24 mouse cellular contexts compared by ENCODE assay signal in genomic region chr4:10402928-10403327, GRCm38 (mm10).
A peak's percentile ranks its signal among the peaks of the same experiment; 100 is the strongest.
DNase-seq lines count a peak whose midpoint lies in the region; ATAC-seq and TF ChIP-seq lines count a peak whose summit lies in the region.
"Had no signal": no experiment of that assay in that cellular context is flagged by ENCODE, and none has a peak within 500 bp of the region (broad histone marks: within the 10 kb centered on the region; RNA-seq: fewer than 3 reads in every experiment).

No protein-coding gene starts in this region.

- no peak overlapping the region for H3K4me3 ChIP-seq in kidney, postnatal 0 days (replicated peaks; ENCODE audit: low read depth, low read length)
- H3K4me3 ChIP-seq in kidney, embryonic 15.5 days (replicated peaks): no peak overlapping the region
- no peak overlapping the region for H3K4me3 ChIP-seq in embryonic fibroblast, embryonic 13.5 days (ENCODE audit: insufficient read depth, low read length)
- H3K4me3 ChIP-seq: embryonic facial prominence, embryonic 13.5 days; embryonic facial prominence, embryonic 15.5 days; forebrain, embryonic 13.5 days; forebrain, embryonic 15.5 days had no signal

- no peaks in the 10 kb centered on the region for H3K4me1 ChIP-seq in kidney, postnatal 0 days (replicated peaks; ENCODE audit: insufficient read depth, low read length)
- no peaks in the 10 kb centered on the region for H3K4me1 ChIP-seq in kidney, embryonic 15.5 days
- peaks cover 9% of the 10 kb centered on the region for H3K4me1 ChIP-seq in embryonic fibroblast, embryonic 13.5 days (ENCODE audit: control insufficient read depth, insufficient read depth, low read length)
- H3K4me1 ChIP-seq: embryonic facial prominence, embryonic 13.5 days; embryonic facial prominence, embryonic 15.5 days; forebrain, embryonic 13.5 days; forebrain, embryonic 15.5 days had no signal

- H3K27me3 ChIP-seq in kidney, postnatal 0 days (ENCODE audit: insufficient read depth, low read length): no peaks in the 10 kb centered on the region
- H3K27me3 ChIP-seq in kidney, embryonic 15.5 days: no peaks in the 10 kb centered on the region
- H3K27me3 ChIP-seq: CH12.LX; embryonic facial prominence, embryonic 13.5 days; embryonic facial prominence, embryonic 15.5 days; forebrain, embryonic 13.5 days; forebrain, embryonic 15.5 days had no signal

- no peaks in the 10 kb centered on the region for H3K36me3 ChIP-seq in kidney, postnatal 0 days (ENCODE audit: insufficient read depth, low read length)
- no peaks in the 10 kb centered on the region for H3K36me3 ChIP-seq in kidney, embryonic 15.5 days
- H3K36me3 ChIP-seq: embryonic facial prominence, embryonic 13.5 days; embryonic facial prominence, embryonic 15.5 days; forebrain, embryonic 15.5 days; G1E had no signal

- no peaks in the 10 kb centered on the region for H3K9me3 ChIP-seq in kidney, postnatal 0 days (replicated peaks; ENCODE audit: low read length)
- H3K9me3 ChIP-seq in kidney, embryonic 15.5 days (replicated peaks): no peaks in the 10 kb centered on the region
- H3K9me3 ChIP-seq: embryonic facial prominence, embryonic 13.5 days; embryonic facial prominence, embryonic 15.5 days; forebrain, embryonic 13.5 days; forebrain, embryonic 15.5 days; G1E had no signal

- no peak overlapping the region for H3K27ac ChIP-seq in kidney, postnatal 0 days
- H3K27ac ChIP-seq in kidney, embryonic 15.5 days: no peak overlapping the region
- H3K27ac ChIP-seq in embryonic fibroblast, embryonic 13.5 days (ENCODE audit: insufficient read depth, low read length): peak overlapping the region; percentile 81
- H3K27ac ChIP-seq: embryonic facial prominence, embryonic 13.5 days; embryonic facial prominence, embryonic 15.5 days; forebrain, embryonic 13.5 days; forebrain, embryonic 15.5 days had no signal

- H3K9ac ChIP-seq in kidney, postnatal 0 days (ENCODE audit: low read depth, low read length): no peak overlapping the region
- no peak overlapping the region for H3K9ac ChIP-seq in kidney, embryonic 15.5 days
- H3K9ac ChIP-seq: embryonic facial prominence, embryonic 13.5 days; embryonic facial prominence, embryonic 15.5 days; forebrain, embryonic 13.5 days; forebrain, embryonic 15.5 days; forebrain, postnatal 0 days had no signal

- peak; percentile 32 for DNase-seq in kidney, postnatal 0 days (ENCODE audit: low spot score)
- DNase-seq in Muller cell, postnatal 12 days (ENCODE audit: inconsistent ontology term): peak; percentile 94
- no peak for DNase-seq in cerebellum, adult 11-12 months
- no peak for DNase-seq in right cerebral cortex, postnatal 14 days
- DNase-seq: adrenal gland, adult 2 months; adrenal gland, postnatal 10 days; adrenal gland, postnatal 25 days; B cell, adult 2 months; cerebellum, adult 11 months; cerebellum, adult 2 months; cerebellum, adult 9-10 months; cerebellum, postnatal 10 days; cerebellum, postnatal 25 days; forebrain, postnatal 0 days had no signal

- ATAC-seq in kidney, postnatal 0 days (replicated peaks; ENCODE audit: low FRiP score, low read depth): no peak
- ATAC-seq in kidney, embryonic 15.5 days (replicated peaks; ENCODE audit: low FRiP score): no peak
- ATAC-seq: activated CD4-positive, CD25-positive, alpha-beta regulatory T cell, adult 4 months; CD4-positive, CD25-positive, alpha-beta regulatory T cell, adult 4 months; forebrain, embryonic 13.5 days; forebrain, embryonic 15.5 days; forebrain, postnatal 0 days had no signal

- H3K4me2 ChIP-seq in kidney, postnatal 0 days (ENCODE audit: low read length): no peak overlapping the region
- no peak overlapping the region for H3K4me2 ChIP-seq in kidney, embryonic 15.5 days
- H3K4me2 ChIP-seq: embryonic facial prominence, embryonic 13.5 days; embryonic facial prominence, embryonic 15.5 days; forebrain, embryonic 13.5 days; forebrain, embryonic 15.5 days had no signal

- no peak for TF ChIP-seq CTCF in kidney, postnatal 0 days (IDR thresholded peaks at IDR 0.05; ENCODE audit: low read depth)
- TF ChIP-seq CTCF in embryonic fibroblast, embryonic 13.5 days (IDR thresholded peaks at IDR 0.05; ENCODE audit: borderline replicate concordance, insufficient read depth, low read length): no peak

- no peak for TF ChIP-seq POLR2A in embryonic fibroblast, embryonic 13.5 days (IDR thresholded peaks at IDR 0.05; ENCODE audit: low read depth, low read length)

Comparison
In these comparisons a context has a peak if more than half of its experiments do, and no peak if none do; other contexts are left out.
1. DNase-seq: peak in kidney, postnatal 0 days (single experiment) and Muller cell, postnatal 12 days (single experiment); none in cerebellum, adult 11-12 months (single experiment) and right cerebral cortex, postnatal 14 days (single experiment).